Mouse (Mus musculus) right cerebral cortex, adult 2 months (tissue): ENCODE measurements around the gene Nsd1.
A peak's percentile ranks its signal among the peaks of the same experiment; 100 is the strongest.

ENCODE experiments used
- DNase-seq, 2 experiments: peaks; one replicate each; pipeline ENCODE4 v3.0.0; 2021 to 2022; ENCODE audit warnings: low spot score in 2 of 2

The Nsd1 gene

GRCm38 (mm10) chr13:55252820-55253219 lies 43.2 kb downstream of the Nsd1 start:
- no peak for DNase-seq

GRCm38 (mm10) chr13:55255052-55255652 lies 45.6 kb downstream of the Nsd1 start:
- no peak for DNase-seq

- no peak for DNase-seq
These were observed 49.1 kb downstream of the Nsd1 start for GRCm38 (mm10) chr13:55258651-55259050.

- DNase-seq: no peak
These were observed 51.9 kb downstream of the Nsd1 start for GRCm38 (mm10) chr13:55261521-55261920.

GRCm38 (mm10) chr13:55262096-55262495 lies 52.5 kb downstream of the Nsd1 start:
- no peak for DNase-seq

GRCm38 (mm10) chr13:55277203-55277602 lies 67.6 kb downstream of the Nsd1 start:
- DNase-seq: no peak

- DNase-seq: no peak
These were observed 68.1 kb downstream of the Nsd1 start for GRCm38 (mm10) chr13:55277646-55278045.

- no peak for DNase-seq
These were observed 79.3 kb downstream of the Nsd1 start for GRCm38 (mm10) chr13:55288854-55289253.

- no peak for DNase-seq
These were observed 87.2 kb downstream of the Nsd1 start for GRCm38 (mm10) chr13:55296760-55297159.

- no peak for DNase-seq
These were observed 91.3 kb downstream of the Nsd1 start for GRCm38 (mm10) chr13:55300913-55301312.

- peak; percentile 57 to 68 for DNase-seq
These were observed 102.5 kb downstream of the Nsd1 start for GRCm38 (mm10) chr13:55312028-55312630.

GRCm38 (mm10) chr13:55313051-55313450 lies 103.5 kb downstream of the Nsd1 start:
- no peak for DNase-seq

- DNase-seq: no peak
These were observed 105.4 kb downstream of the Nsd1 start for GRCm38 (mm10) chr13:55314891-55315412.

- DNase-seq: no peak
These were observed 108.8 kb downstream of the Nsd1 start for GRCm38 (mm10) chr13:55318351-55318750.

- no peak for DNase-seq
These were observed 110.5 kb downstream of the Nsd1 start, which contains the start of gene Prelid1 for GRCm38 (mm10) chr13:55319931-55320533. Gene Prelid1 (plus strand): TSS chr13:55320500.

GRCm38 (mm10) chr13:55321434-55322129 lies 112.0 kb downstream of the Nsd1 start, which contains the start of gene Rab24:
Gene Rab24 (minus strand): TSS chr13:55321946.
- DNase-seq: peak; percentile 84 to 90

- DNase-seq: peak; percentile 52 to 63
These were observed 112.7 kb downstream of the Nsd1 start for GRCm38 (mm10) chr13:55322130-55322825.

- DNase-seq: peak in 1 of 2 experiments; percentile 41
These were observed 116.0 kb downstream of the Nsd1 start for GRCm38 (mm10) chr13:55325596-55325995.

GRCm38 (mm10) chr13:55327169-55327568 lies 117.6 kb downstream of the Nsd1 start:
- DNase-seq: no peak

- DNase-seq: peak; percentile 97 to 98
These were observed 118.1 kb downstream of the Nsd1 start for GRCm38 (mm10) chr13:55327633-55328032.

GRCm38 (mm10) chr13:55328171-55328570 lies 118.6 kb downstream of the Nsd1 start:
- DNase-seq: no peak

- no peak for DNase-seq
These were observed 119.1 kb downstream of the Nsd1 start for GRCm38 (mm10) chr13:55328641-55329040.
